9 mouse cellular contexts compared by ENCODE assay signal in the genomic region with DNA sequence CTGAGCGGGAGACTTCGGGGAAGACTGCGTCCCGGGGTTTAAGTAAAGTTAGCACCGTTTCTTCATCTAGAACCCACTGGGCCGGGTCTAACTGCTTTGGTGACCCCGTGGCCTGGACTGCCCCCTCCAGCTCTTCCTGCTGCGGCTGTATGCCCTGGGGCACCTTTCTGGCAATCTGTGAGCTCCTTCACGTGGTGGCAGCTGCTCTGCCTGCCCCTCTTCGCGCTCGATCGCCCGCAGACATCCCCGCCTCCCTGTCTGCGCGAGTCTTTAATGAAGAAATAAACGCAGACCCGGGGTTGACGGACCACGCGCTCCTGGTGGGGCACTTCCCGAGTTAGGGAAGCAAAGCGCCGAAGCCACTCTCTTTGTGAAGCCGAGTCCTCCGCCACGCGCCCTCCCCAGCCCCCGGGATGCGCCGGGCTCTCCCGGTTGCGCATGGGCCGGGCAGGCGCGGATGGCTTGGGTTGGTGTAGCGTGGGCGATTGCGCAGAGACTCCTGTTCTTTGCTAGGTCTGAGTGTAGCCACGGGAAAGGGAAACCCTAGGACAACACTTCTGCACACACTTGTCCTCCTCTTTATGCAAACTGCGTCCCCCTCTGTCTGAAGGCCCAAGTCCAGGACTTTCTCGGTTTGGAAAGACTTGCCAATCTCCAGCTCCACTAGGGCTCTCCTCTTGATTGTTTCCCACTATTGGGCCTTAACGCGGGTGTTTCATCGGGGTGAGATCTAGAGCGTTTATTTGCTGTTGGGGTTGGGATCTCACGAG. TPM values are rescaled to one million over a fixed set of nuclear protein-coding genes. Genes with fewer than 3 reads are reported as not detected.
A peak's percentile ranks its signal among the peaks of the same experiment; 100 is the strongest.
DNase-seq lines count a peak whose midpoint lies in the region; ATAC-seq and TF ChIP-seq lines count a peak whose summit lies in the region.
"Had no signal": no experiment of that assay in that cellular context is flagged by ENCODE, and none has a peak within 500 bp of the region (broad histone marks: within the 10 kb centered on the region; RNA-seq: fewer than 3 reads in every experiment).

No protein-coding gene starts in this region.

- TF ChIP-seq POLR2A in myocyte (IDR thresholded peaks at IDR 0.05; ENCODE audit: insufficient read length, low read depth): no peak

- WGBS in forebrain, embryonic 13.5 days: under 1% methylated on average over 48 of the region's 48 CpGs
- 2% methylated on average over 48 of the region's 48 CpGs for WGBS in intestine, embryonic 15.5 days

- H3K9ac ChIP-seq in ES-E14 (ENCODE audit: insufficient read depth, low read depth, low read length, poor library complexity, severe bottlenecking): peak overlapping the region; percentile 30
- H3K9ac ChIP-seq in forebrain, embryonic 13.5 days: peak overlapping the region; percentile 76
- H3K9ac ChIP-seq in intestine, embryonic 15.5 days: peak overlapping the region; percentile 48

- peak overlapping the region; percentile 52 to 61 for H3K4me3 ChIP-seq in ES-E14 (ENCODE audit: insufficient read depth in 1 of 2, low read depth in 1 of 2, low read length in 2 of 2, poor library complexity in 1 of 2, severe bottlenecking in 1 of 2)
- peak overlapping the region; percentile 70 for H3K4me3 ChIP-seq in forebrain, embryonic 13.5 days
- H3K4me3 ChIP-seq in intestine, embryonic 15.5 days (replicated peaks): peak overlapping the region; percentile 64
- H3K4me3 ChIP-seq in myocyte: peak overlapping the region; percentile 67

- H3K27ac ChIP-seq in ES-E14 (ENCODE audit: insufficient read depth, low read depth, low read length, poor library complexity, severe bottlenecking): no peak overlapping the region
- H3K27ac ChIP-seq in forebrain, embryonic 13.5 days: peak overlapping the region; percentile 25
- no peak overlapping the region for H3K27ac ChIP-seq in intestine, embryonic 15.5 days
- H3K27ac ChIP-seq: macrophage had no signal

- peak overlapping the region; percentile 95 for H3K4me2 ChIP-seq in forebrain, embryonic 13.5 days
- H3K4me2 ChIP-seq in intestine, embryonic 15.5 days (replicated peaks): peak overlapping the region; percentile 94
- H3K4me2 ChIP-seq in myocyte (ENCODE audit: low read depth): peak overlapping the region; percentile 90

- intact Hi-C loops in left cerebral cortex, postnatal 4 days (cut with DNase I): loop anchor here (10.0 kb wide), 2 partner anchors 971 to 1541 kb away; no protein-coding TSS in a partner anchor

- H3K36me3 ChIP-seq in ES-E14 (ENCODE audit: control insufficient read depth, insufficient read depth, low read length, poor library complexity, severe bottlenecking) (no peaks in the 10 kb centered on the region), myocyte (ENCODE audit: control insufficient read depth, insufficient read depth) (no peaks in the 10 kb centered on the region)
- no peaks in the 10 kb centered on the region for H3K36me3 ChIP-seq in forebrain, embryonic 13.5 days (ENCODE audit: poor library complexity, severe bottlenecking)
- H3K36me3 ChIP-seq in intestine, embryonic 15.5 days: no peaks in the 10 kb centered on the region

- 0 out of 4 replicates have a peak, but pooled peaks cover 0 to 3% of the 10 kb centered on the region in 2 experiments for H3K4me1 ChIP-seq in ES-E14 (ENCODE audit: control insufficient read depth in 2 of 2, insufficient read depth in 2 of 2, low read length in 2 of 2, poor library complexity in 1 of 2)
- H3K4me1 ChIP-seq in forebrain, embryonic 13.5 days: peaks cover 45% of the 10 kb centered on the region
- H3K4me1 ChIP-seq in intestine, embryonic 15.5 days (replicated peaks): peaks cover 26% of the 10 kb centered on the region

- 0 out of 2 replicates have a peak, but pooled peaks cover 13% of the 10 kb centered on the region for H3K27me3 ChIP-seq in forebrain, embryonic 13.5 days
- peaks cover 29% of the 10 kb centered on the region for H3K27me3 ChIP-seq in intestine, embryonic 15.5 days (replicated peaks)
- H3K27me3 ChIP-seq in myocyte (ENCODE audit: control insufficient read depth, insufficient read depth, insufficient read length): no peaks in the 10 kb centered on the region

- DNase-seq in 3T3-L1 (ENCODE audit: low read depth, low spot score): peak; percentile 66
- DNase-seq in ES-E14 (ENCODE audit: low read depth, low spot score): no peak
- peak; percentile 57 for DNase-seq in left cerebral cortex, postnatal 4 days
- DNase-seq in B cell, adult 2 months: no peak
- no peak for DNase-seq in cerebellum, postnatal 36 days

- H3ac ChIP-seq in myocyte (ENCODE audit: control insufficient read depth, insufficient read length): no peak overlapping the region

- H3K79me2 ChIP-seq in myocyte (ENCODE audit: control insufficient read depth, insufficient read depth): no peaks in the 10 kb centered on the region

- peak; percentile 26 for ATAC-seq in forebrain, embryonic 13.5 days
- no peak for ATAC-seq in intestine, embryonic 15.5 days

- in situ Hi-C loops in ES-E14 (cut with MboI; ENCODE audit: low sequenced_read_pairs in 2 of 2, unreplicated experiment in 2 of 2): no loop called here

- H3K9me3 ChIP-seq in ES-E14 (ENCODE audit: control insufficient read depth, insufficient read depth, low read depth, low read length): no peaks in the 10 kb centered on the region
- H3K9me3 ChIP-seq in forebrain, embryonic 13.5 days (replicated peaks): no peaks in the 10 kb centered on the region
- no peaks in the 10 kb centered on the region for H3K9me3 ChIP-seq in intestine, embryonic 15.5 days

TF ChIP-seq in ES-E14, 5 proteins besides CTCF, POLR2A, EP300 and RAD21:
- TF ChIP-seq MAFK (IDR thresholded peaks at IDR 0.05; ENCODE audit: insufficient read depth, low read depth, low read length): no peak
- TF ChIP-seq HCFC1 (IDR thresholded peaks at IDR 0.05; ENCODE audit: borderline replicate concordance, insufficient read depth, low read length): no peak
- no peak for TF ChIP-seq CHD2 (IDR thresholded peaks at IDR 0.05; ENCODE audit: low read depth, low read length)
- no peak for TF ChIP-seq ZC3H11A (IDR thresholded peaks at IDR 0.05; ENCODE audit: borderline replicate concordance, low read depth, low read length)
- TF ChIP-seq ZNF384 (IDR thresholded peaks at IDR 0.05; ENCODE audit: low read depth, low read length): no peak

TF ChIP-seq in myocyte, 11 proteins besides CTCF, POLR2A, EP300 and RAD21:
- TF ChIP-seq MYOD1 (IDR thresholded peaks at IDR 0.05; ENCODE audit: control insufficient read depth in 1 of 3, insufficient read length in 2 of 3, low read depth in 2 of 3) (peak in 2 of 3 experiments; percentile 10 to 30), MYOG (IDR thresholded peaks at IDR 0.05; ENCODE audit: control insufficient read depth in 1 of 3, insufficient read depth in 1 of 3, insufficient read length in 2 of 3, low read depth in 2 of 3) (no peak)

RNA-seq across cellular contexts. Expression of a gene that starts 3.1 kb away (rescaled TPM):
- total RNA-seq in ES-E14 (2012; rRNA removed): 4.6 and 4.9 TPM in 2 replicates
- polyA plus RNA-seq in forebrain, embryonic 13.5 days (2015; fragmentation: Nextera tagmentation; extraction: Ambion mirVana): 16.9 and 21.7 TPM in 2 replicates
- 22.1 and 24.0 TPM in 2 replicates for polyA plus RNA-seq in intestine, embryonic 15.5 days (2015; fragmentation: Nextera tagmentation; extraction: Ambion mirVana)
- total RNA-seq in left cerebral cortex, postnatal 4 days (2021): 10 to 100 TPM; 37.3 to 38.7 TPM
- polyA plus RNA-seq in myocyte (2012; fragmentation: generic; extraction: Trizol): 4.8 TPM
- polyA plus RNA-seq: macrophage had no signal

Comparison
In these comparisons a context has a peak if more than half of its experiments do, and no peak if none do; other contexts are left out.
1. DNase-seq: peak in 3T3-L1 (single experiment) and left cerebral cortex, postnatal 4 days (single experiment); none in ES-E14 (single experiment), B cell, adult 2 months (0 of 2) and cerebellum, postnatal 36 days (0 of 2).
2. Peak in every context shown above with its lines, with median percentiles within 50 percentile points of each other: H3K4me3 ChIP-seq, H3K9ac ChIP-seq and H3K4me2 ChIP-seq.